Mouse (Mus musculus) G1E (cell line): ENCODE results near the gene Rprm.

Experiments
- CTCF ChIP-seq: IDR thresholded peaks from 2 replicates; pipeline ENCODE4 v1.5.1; 2012; ENCODE audit warnings: low read depth, low read length, inconsistent platforms, mixed read lengths
- GATA1 ChIP-seq: IDR thresholded peaks from 2 replicates; pipeline ENCODE4 v1.6.1; 2012; ENCODE audit warnings: borderline replicate concordance, low read length, inconsistent platforms, mixed read lengths
- GATA2 ChIP-seq: IDR thresholded peaks from 2 replicates; pipeline ENCODE4 v1.6.1; 2012; ENCODE audit warnings: low read depth, low read length, inconsistent platforms, borderline replicate concordance
- POLR2AphosphoS5 ChIP-seq: IDR thresholded peaks from 2 replicates; pipeline ENCODE4 v1.6.1; 2012; ENCODE audit warnings: low read depth, low read length, inconsistent platforms; ENCODE audit not compliant: insufficient replicate concordance

GRCm38 (mm10) chr2:54086254-54086653 is 902 bp upstream of the Rprm start:
- TF ChIP-seq GATA1 (no peak), CTCF (no peak), GATA2 (no peak), POLR2AphosphoS5 (no peak)
